ENCODE assay signal across 28 mouse cellular contexts in genomic region chrX:142576127-142576526, GRCm38 (mm10).
A peak's percentile ranks its signal among the peaks of the same experiment; 100 is the strongest.
DNase-seq lines count a peak whose midpoint lies in the region; ATAC-seq and TF ChIP-seq lines count a peak whose summit lies in the region.
"Had no signal": no experiment of that assay in that cellular context is flagged by ENCODE, and none has a peak within 500 bp of the region (broad histone marks: within the 10 kb centered on the region; RNA-seq: fewer than 3 reads in every experiment).

No protein-coding gene starts in this region.

- no peak for DNase-seq in heart, adult 18-20 months
- DNase-seq in 416B (ENCODE audit: low read depth) (peak; percentile 52), A20 (ENCODE audit: low read depth, low spot score) (peak; percentile 48)
- no peak for DNase-seq in urinary bladder, postnatal 4 days (ENCODE audit: low spot score in 2 of 2)
- no peak for DNase-seq in gastrocnemius, adult 2 months
- DNase-seq: adrenal gland, postnatal 25 days; cerebellum, adult 18-20 months; cerebellum, postnatal 10 days; gastrocnemius, postnatal 10 days; heart, postnatal 36 days; kidney, postnatal 14 days; left cerebral cortex, postnatal 4 days; right cerebral cortex, postnatal 14 days; thymus, postnatal 14 days had no signal

- no peaks in the 10 kb centered on the region for H3K27me3 ChIP-seq in heart, embryonic 16.5 days (ENCODE audit: control insufficient read depth, insufficient read depth, low read length)
- H3K27me3 ChIP-seq: forebrain, embryonic 15.5 days; heart, embryonic 12.5 days; lung, embryonic 15.5 days; neural tube, embryonic 12.5 days; stomach, embryonic 15.5 days had no signal

- 50% methylated on average over 3 of the region's 3 CpGs for WGBS in heart, embryonic 16.5 days

- H3K36me3 ChIP-seq in heart, embryonic 16.5 days (ENCODE audit: control insufficient read depth, insufficient read depth), result no peaks in the 10 kb centered on the region
- H3K36me3 ChIP-seq: embryonic facial prominence, embryonic 13.5 days; forebrain, embryonic 10.5 days; forebrain, embryonic 15.5 days; heart, embryonic 12.5 days; lung, embryonic 15.5 days; neural tube, embryonic 12.5 days; stomach, embryonic 15.5 days had no signal

- no peak overlapping the region for H3K4me3 ChIP-seq in heart, embryonic 16.5 days (ENCODE audit: low read length)
- H3K4me3 ChIP-seq in gastrocnemius, adult 2 months, result no peak overlapping the region
- H3K4me3 ChIP-seq: embryonic facial prominence, embryonic 13.5 days; forebrain, embryonic 10.5 days; forebrain, embryonic 15.5 days; heart, embryonic 12.5 days; layer of hippocampus, adult 2 months; lung, embryonic 15.5 days; myocyte; neural tube, embryonic 12.5 days; stomach, embryonic 15.5 days had no signal

- intact Hi-C loops in gastrocnemius, adult 2 months (cut with DNase I), result no loop called here

- no peak overlapping the region for H3K9ac ChIP-seq in heart, embryonic 16.5 days (ENCODE audit: low read length)
- H3K9ac ChIP-seq: embryonic facial prominence, embryonic 13.5 days; forebrain, embryonic 15.5 days; heart, embryonic 12.5 days; hindbrain, embryonic 14.5 days; lung, embryonic 15.5 days; neural tube, embryonic 12.5 days; stomach, embryonic 15.5 days had no signal

- H3K27ac ChIP-seq in heart, embryonic 16.5 days (ENCODE audit: low read length), result peak overlapping the region; percentile 39
- no peak overlapping the region for H3K27ac ChIP-seq in gastrocnemius, adult 2 months
- H3K27ac ChIP-seq: embryonic facial prominence, embryonic 13.5 days; forebrain, embryonic 10.5 days; forebrain, embryonic 15.5 days; hindbrain, embryonic 14.5 days; layer of hippocampus, adult 2 months; lung, embryonic 15.5 days; neural tube, embryonic 12.5 days; stomach, embryonic 15.5 days had no signal

- TF ChIP-seq CTCF in gastrocnemius, adult 2 months (IDR thresholded peaks at IDR 0.05), result no peak

- ATAC-seq in heart, embryonic 16.5 days (replicated peaks; ENCODE audit: extremely low read depth, insufficient read depth, low FRiP score), result no peak
- peak; percentile 25 to 34; a peak in 1 of 4 replicates for ATAC-seq in hematopoietic stem cell, adult 5-6 weeks (replicated peaks in 1 of 2; ENCODE audit: insufficient read depth in 1 of 2, low FRiP score in 2 of 2, low TSS enrichment in 1 of 2, low read depth in 1 of 2, poor library complexity in 2 of 2, severe bottlenecking in 2 of 2)
- ATAC-seq: forebrain, embryonic 15.5 days; intestine, postnatal 0 days had no signal

- H3K9me3 ChIP-seq in heart, embryonic 16.5 days (replicated peaks; ENCODE audit: control insufficient read depth, low read length), result no peaks in the 10 kb centered on the region
- H3K9me3 ChIP-seq: embryonic facial prominence, embryonic 13.5 days; forebrain, embryonic 10.5 days; forebrain, embryonic 15.5 days; heart, embryonic 12.5 days; lung, embryonic 15.5 days; neural tube, embryonic 12.5 days; stomach, embryonic 15.5 days had no signal

- no peak overlapping the region for H3K4me2 ChIP-seq in heart, embryonic 16.5 days (ENCODE audit: low read depth, low read length)
- H3K4me2 ChIP-seq: embryonic facial prominence, embryonic 13.5 days; forebrain, embryonic 15.5 days; heart, embryonic 12.5 days; hindbrain, embryonic 14.5 days; lung, embryonic 15.5 days; midbrain, embryonic 11.5 days; neural tube, embryonic 12.5 days; stomach, embryonic 15.5 days had no signal

- no peaks in the 10 kb centered on the region for H3K4me1 ChIP-seq in heart, embryonic 16.5 days (ENCODE audit: control insufficient read depth, insufficient read depth, low read length)
- H3K4me1 ChIP-seq: embryonic facial prominence, embryonic 13.5 days; forebrain, embryonic 10.5 days; forebrain, embryonic 15.5 days; lung, embryonic 15.5 days; neural tube, embryonic 12.5 days; stomach, embryonic 15.5 days had no signal

Comparison
In these comparisons a context has a peak if more than half of its experiments do, and no peak if none do; other contexts are left out.
1. DNase-seq: peak in 416B (single experiment) and A20 (single experiment); none in heart, adult 18-20 months (0 of 2), urinary bladder, postnatal 4 days (0 of 2) and gastrocnemius, adult 2 months (single experiment).